Mouse (Mus musculus) kidney, postnatal 10 days (tissue): ENCODE measurements around the gene Akap10.
"Not testable (repeated sequence)": the region's sequence is repeated elsewhere in the genome, so short reads cannot be mapped to it uniquely, and the experiment has no call there.

Experiments
- DNase-seq: peaks from one replicate; pipeline ENCODE4 v3.0.0; 2021; ENCODE audit warnings: mixed read lengths

Gene Akap10

DNA sequence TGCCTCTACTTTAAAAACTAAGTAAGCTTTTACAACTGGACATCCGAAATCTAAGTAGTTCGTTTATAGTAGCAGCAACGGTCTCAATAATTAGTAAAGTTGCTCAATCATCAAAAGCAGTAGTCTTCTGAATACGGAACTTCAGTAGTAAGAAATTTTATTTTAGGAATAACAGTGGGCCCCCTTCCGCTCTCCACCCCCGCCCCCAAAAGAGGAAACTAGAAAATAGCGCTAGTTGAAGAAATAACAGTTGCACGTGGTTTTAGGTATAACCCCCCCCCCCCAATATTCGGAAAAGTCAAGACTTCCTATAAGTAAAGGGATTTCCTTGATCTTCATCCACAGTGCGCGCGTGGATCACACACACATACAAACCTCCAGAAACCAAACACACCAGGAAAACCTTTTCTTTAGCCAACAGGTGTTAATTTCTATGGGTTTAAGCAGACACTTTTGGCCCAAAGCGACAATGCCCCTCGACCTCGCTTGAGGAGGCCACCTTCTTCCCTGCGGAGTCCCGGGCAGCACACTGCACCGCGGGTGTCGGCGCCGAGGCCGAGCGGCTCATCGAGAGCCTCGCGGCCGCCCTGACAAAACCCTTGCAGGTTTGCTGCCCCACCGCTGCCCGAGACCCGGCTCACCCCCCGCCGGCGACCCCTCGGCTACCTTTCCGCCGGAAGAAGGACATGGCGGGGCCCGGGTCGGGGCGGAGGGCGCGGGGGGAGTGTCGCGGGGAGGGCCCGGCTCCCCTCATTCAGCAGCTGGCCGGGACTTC, 542 bp downstream of the Akap10 start:
- DNase-seq, result no peak

GRCm38 (mm10) chr11:61923309-61923708, 6.7 kb downstream of the Akap10 start:
- no peak for DNase-seq

DNA sequence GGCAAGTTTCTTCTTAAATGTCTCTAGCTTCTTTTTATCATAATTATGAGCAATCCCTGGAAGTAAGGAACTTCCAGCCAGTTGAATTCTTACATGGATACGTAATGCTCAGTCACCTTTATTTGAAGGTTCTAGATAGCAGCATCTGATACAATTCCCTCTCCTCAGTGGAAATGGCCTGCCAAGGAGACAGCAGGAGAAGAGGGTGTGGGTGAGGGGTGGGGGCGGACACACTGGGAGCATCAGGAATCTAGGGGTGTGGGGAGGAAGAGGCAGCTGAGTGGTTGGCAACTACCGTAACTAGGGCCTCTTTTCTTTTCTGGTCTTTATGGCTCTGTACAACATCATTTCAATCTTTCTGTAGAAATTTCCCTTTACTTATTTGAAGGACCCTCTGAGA, 10.3 kb downstream of the Akap10 start:
- no peak for DNase-seq

DNA sequence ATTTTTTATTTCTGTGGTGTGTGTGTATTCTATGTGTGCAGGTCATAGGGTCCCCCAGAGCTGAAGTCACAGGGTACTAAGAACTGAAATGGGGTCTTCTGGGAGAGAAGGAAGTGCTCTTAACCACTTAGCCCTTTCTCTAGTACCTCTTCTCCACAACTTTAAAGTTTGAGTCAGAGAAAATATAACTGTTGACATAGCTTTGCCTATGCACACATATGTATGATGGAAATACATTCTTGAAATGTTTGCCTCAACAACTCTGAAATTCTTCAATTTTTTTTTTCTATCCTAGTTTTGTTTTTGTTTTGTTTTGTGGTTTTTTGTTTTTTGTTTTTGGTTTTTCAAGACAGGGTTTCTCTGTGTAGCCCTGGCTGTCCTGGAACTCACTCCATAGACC, 21.7 kb downstream of the Akap10 start:
- no peak for DNase-seq

- DNase-seq, result no peak
These were observed 47.9 kb downstream of the Akap10 start for GRCm38 (mm10) chr11:61882183-61882582.

GRCm38 (mm10) chr11:61879921-61880320, 50.1 kb downstream of the Akap10 start:
- DNase-seq, result no peak

GRCm38 (mm10) chr11:61871881-61872280, 58.2 kb downstream of the Akap10 start:
- DNase-seq, result no peak

GRCm38 (mm10) chr11:61866856-61867255, 63.2 kb downstream of the Akap10 start:
- DNase-seq, result no peak

- DNase-seq, result no peak
These were observed 68.1 kb downstream of the Akap10 start for GRCm38 (mm10) chr11:61861781-61862547.

DNA sequence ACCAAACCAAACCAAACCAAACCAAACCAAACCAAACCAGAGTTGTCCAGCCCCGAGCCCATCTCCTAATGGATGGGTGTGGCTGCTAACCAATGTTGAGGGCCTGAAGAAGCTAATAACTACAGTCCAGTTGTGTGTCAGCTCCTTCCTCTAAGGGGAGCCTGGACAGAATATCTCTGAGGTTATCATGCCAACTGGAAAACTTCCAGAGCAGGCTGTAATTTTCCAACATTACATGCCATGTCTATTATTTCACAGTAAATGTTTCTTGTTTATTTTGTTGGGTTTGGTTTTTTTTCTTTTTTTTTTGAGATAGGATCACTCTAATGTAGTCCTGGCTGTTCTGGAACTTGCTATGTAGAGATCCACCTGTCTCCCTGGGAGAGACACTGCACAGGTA, 70.7 kb downstream of the Akap10 start:
- no peak for DNase-seq

DNA sequence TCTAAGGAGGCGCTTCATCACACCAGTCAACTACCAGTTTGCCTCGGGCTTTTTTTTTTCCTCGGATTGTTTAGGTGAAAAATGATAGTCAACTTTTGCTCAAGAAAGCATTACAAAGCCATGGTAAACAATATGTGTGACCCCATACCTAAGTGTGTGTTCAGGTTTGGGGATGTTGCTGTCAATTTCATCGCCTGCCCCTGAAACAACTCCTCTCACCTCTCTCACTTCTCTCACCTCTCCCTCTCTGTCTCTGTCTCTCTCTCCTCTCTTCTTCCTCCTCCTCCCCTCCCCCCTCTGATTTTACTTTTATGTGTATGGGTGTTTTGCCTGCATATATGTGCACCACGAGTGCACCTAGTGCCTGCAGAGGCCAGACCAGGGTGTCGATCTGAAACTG, 74.5 kb downstream of the Akap10 start:
- no peak for DNase-seq

DNA sequence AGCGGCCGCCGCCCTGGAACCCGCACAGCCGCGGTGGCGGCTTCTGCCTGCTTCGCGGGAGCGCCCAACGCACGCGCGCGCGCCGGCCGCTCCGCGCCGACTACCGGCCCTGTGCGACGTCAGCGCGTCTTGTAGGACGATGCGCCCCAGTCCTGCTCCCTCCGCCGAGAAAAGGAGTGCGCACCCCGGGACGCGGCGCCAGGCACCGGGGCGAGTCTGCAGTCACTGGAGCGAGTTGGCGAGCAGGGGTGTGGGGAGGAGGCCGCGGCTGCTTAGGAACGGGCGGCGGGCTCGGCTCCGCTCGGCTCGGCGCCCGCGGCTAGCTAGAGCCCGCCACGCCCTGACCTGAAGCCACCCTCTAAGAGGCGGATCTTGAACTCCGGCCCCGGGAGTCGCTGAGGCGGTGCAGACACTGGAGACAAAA, 75.1 kb downstream of the Akap10 start, which contains the start of gene Ulk2:
Gene Ulk2, minus strand, starts transcription at position 86 of the 424 bp plus-strand sequence.
- DNase-seq, result peak; percentile 93

DNA sequence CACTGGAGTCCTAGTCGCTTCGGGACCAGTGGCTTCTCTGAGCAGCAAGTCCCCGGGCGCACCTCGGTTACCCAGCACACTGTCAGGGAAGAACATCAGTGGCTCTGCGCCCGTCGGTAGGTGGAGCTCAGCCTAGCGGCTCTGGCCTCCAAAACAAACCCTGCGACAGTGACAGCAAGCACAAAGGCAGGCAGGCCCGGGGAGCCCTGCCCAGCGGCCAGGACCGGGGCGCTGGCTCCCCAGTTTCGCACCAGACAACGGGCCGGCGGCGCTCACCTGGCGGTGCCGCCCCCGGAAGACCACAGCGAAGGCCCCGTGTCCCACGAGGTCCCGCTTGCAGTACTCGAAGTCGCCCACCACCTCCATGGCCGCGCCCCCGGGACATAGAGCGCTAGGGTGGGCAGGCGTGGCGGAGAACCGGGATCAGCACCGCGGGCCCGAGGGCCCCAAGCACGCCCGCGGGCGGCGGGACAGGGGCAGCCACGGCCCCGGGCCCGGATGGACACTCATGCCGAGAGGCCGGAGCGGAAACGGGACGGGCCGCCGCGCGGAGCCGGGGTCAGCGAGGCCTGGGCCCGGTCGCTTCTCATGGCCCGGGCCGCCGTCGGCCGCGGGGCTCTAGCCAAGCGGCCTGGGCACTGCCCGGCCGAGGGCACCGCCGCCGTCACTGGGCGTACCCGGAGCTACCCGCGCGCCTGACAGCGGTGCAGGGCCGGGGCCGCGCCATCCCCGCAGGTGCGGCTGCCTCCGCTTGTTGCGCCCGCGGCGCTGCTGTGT, 75.7 kb downstream of the Akap10 start:
- DNase-seq, result peak; percentile 87

GRCm38 (mm10) chr11:61853659-61854058, 76.4 kb downstream of the Akap10 start:
- no peak for DNase-seq

DNA sequence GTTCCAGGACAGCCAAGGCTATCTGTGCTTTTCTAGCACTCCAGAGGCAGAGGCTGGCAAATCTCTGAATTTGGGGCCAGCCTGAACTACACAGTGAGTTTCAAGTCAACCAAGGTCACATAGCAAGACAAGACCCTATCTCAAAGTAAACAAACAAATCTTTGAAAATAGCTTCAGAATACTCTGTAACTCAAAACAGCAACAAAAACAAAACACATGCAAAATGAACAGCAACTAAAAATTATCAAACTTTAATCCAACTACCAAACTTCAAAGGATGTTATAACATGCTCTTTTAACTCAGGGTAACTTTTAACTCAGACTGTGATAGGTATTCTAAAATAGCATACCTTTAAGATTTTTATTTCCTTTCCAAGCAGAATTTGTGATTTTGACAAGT, 77.1 kb downstream of the Akap10 start:
- DNase-seq, result no peak

DNA sequence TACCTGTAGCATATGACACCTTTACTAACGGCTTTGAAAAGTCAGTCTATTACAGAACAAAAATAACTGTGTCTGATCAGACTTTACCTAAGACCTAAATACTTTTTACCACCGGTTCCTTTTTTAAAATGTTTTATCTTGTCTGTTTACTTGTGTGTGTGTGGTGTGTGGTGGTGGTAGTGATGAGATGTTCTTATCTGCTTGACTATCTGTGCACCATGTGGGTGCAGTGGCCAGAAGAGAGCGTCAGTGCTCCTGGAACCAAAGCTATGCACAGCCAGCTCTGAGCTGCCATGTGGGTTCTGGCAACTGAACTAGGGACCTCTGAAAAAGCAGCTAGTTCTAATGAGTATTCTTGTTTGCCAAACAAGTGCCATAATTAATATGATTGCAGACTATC, 78.9 kb downstream of the Akap10 start:
- DNase-seq, result no peak

- not testable (repeated sequence) for DNase-seq
These were observed 89.4 kb downstream of the Akap10 start for GRCm38 (mm10) chr11:61840663-61841062.

GRCm38 (mm10) chr11:61839940-61840339, 90.1 kb downstream of the Akap10 start:
- no peak for DNase-seq

GRCm38 (mm10) chr11:61839182-61839581, 90.9 kb downstream of the Akap10 start:
- DNase-seq, result no peak
